Mouse (Mus musculus) naive thymus-derived CD4-positive, alpha-beta T cell, adult 2 months (primary cell): ENCODE results near the gene Tgoln1.
A peak's percentile ranks its signal among the peaks of the same experiment; 100 is the strongest.

Experiments
- DNase-seq: peaks from one replicate; pipeline ENCODE4 v3.0.0-alpha.2; 2011; ENCODE audit warnings: low read depth

Tgoln1 gene

GRCm38 (mm10) chr6:72593914-72594313 lies 22.9 kb downstream of the Tgoln1 start:
- no peak for DNase-seq

- no peak for DNase-seq
Measured at GRCm38 (mm10) chr6:72593011-72593803, 23.6 kb downstream of the Tgoln1 start.

- no peak for DNase-seq
Measured at GRCm38 (mm10) chr6:72590111-72590510, 26.7 kb downstream of the Tgoln1 start.

- DNase-seq: no peak
Measured at GRCm38 (mm10) chr6:72588307-72588706, 28.5 kb downstream of the Tgoln1 start.

GRCm38 (mm10) chr6:72586701-72587100 lies 30.1 kb downstream of the Tgoln1 start:
- no peak for DNase-seq

- DNase-seq: no peak
Measured at GRCm38 (mm10) chr6:72584154-72584553, 32.6 kb downstream of the Tgoln1 start.

GRCm38 (mm10) chr6:72583211-72583839 lies 33.5 kb downstream of the Tgoln1 start:
- no peak for DNase-seq

GRCm38 (mm10) chr6:72581625-72582382 lies 35.0 kb downstream of the Tgoln1 start:
- DNase-seq: no peak

- DNase-seq: no peak
Measured at GRCm38 (mm10) chr6:72576041-72576440, 40.8 kb downstream of the Tgoln1 start.

GRCm38 (mm10) chr6:72571826-72572225 lies 45.0 kb downstream of the Tgoln1 start:
- DNase-seq: no peak

GRCm38 (mm10) chr6:72570644-72571397 lies 46.0 kb downstream of the Tgoln1 start:
- DNase-seq: no peak

- DNase-seq: no peak
Measured at GRCm38 (mm10) chr6:72568736-72569135, 48.1 kb downstream of the Tgoln1 start.

GRCm38 (mm10) chr6:72567508-72567907 lies 49.3 kb downstream of the Tgoln1 start:
- DNase-seq: no peak

- peak; percentile 92 for DNase-seq
Measured at GRCm38 (mm10) chr6:72566044-72566443, 50.8 kb downstream of the Tgoln1 start.

GRCm38 (mm10) chr6:72565506-72565905 lies 51.3 kb downstream of the Tgoln1 start:
- no peak for DNase-seq

- DNase-seq: no peak
Measured at GRCm38 (mm10) chr6:72562894-72563293, 53.9 kb downstream of the Tgoln1 start.

GRCm38 (mm10) chr6:72562486-72562885 lies 54.3 kb downstream of the Tgoln1 start:
- DNase-seq: no peak

GRCm38 (mm10) chr6:72560801-72561200 lies 56.0 kb downstream of the Tgoln1 start:
- DNase-seq: no peak
